Mouse (Mus musculus) cerebellum, adult 9-10 months (tissue): ENCODE data around the gene Dhdds.

Experiments used
- DNase-seq: peaks from one replicate; pipeline ENCODE4 v3.0.0; 2022

Gene Dhdds

DNA sequence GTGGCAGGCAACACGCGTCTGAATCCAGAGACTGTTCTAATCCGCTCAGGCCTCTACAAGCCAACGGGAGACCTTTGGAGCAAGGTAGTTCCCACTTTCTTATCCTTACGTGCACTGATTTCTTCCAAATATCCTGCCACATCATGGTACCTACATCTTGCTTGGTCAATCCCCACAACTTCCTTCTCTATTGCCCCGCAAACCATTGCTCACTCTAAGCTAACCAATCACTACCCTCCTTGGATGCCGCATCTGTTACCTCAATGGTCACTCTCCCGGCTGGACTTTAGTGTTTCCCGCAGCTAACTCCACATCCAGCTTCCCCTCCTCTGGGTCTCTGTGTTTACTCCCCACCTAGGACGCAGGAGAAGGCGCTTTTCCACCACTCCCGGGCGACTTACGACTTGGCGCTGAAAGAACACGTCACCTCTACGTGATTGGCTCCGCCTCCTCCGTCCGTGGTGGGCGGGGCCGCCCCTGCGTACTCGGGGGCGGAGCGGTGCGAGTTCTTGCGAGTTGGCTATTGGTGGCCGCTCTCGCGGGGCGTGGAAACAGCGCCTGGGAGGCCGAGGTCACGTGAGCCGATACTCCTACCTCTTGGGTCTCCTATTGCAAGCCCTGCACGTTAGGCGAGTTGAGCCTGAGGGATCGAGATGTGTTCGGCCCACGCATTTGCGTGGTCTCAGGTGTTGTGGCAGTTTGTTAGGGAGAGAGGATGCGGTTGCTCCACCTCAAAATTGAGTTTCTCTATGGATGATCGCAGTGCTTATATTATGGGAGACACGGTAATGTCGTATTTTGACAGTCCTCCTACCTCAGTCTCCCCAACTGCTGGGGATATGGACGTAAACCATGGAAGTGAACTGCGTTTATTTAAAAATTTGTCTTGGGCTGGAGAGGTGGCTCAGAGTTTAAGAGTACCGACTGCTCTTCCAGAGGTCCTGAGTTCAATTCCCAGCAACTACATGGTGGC is at the start of gene Dhdds:
Gene Dhdds, minus strand, starts transcription at position 453 of the 973 bp plus-strand sequence.
- DNase-seq: peak; percentile 97

DNA sequence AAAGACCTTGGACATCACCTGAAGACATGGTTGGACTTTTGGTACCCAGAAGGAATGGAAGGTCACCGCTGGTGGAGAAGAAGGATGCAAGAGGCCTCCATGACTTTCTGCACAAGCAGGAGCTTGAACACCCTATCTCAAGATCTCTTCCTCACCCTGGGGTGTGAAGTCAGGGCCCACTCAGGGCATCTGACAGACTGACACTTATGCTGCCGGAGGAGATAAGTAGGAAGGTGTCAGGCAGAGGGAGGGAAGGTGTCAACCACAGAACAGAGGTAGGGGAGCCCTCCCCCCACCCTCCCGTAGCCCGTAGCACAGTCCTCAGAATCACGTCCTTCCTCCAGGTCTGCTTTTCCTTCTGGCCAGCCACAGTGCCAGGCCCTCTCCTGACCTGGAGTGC is 46.9 kb upstream of the Dhdds start:
- DNase-seq: no peak

DNA sequence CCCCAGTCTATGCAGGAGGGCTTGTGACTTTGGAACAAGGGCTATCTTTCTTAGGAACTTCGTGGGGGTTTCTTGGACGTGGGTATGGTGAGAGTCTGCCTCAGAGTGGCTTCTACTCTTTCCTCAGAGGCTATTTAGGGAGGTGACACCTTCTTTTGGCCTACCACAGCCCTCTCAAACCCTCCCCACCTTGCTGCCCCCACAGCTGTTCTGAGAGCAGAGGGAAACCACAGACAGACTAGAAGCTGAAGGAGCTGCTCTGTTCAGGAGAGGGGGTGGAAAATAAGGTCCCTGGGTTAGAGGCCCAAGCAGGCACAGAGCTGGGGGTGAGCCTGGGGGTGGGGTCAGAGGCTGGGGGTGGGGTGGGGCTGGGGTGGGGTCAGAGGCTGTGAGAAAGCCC is 42.3 kb upstream of the Dhdds start:
- no peak for DNase-seq

DNA sequence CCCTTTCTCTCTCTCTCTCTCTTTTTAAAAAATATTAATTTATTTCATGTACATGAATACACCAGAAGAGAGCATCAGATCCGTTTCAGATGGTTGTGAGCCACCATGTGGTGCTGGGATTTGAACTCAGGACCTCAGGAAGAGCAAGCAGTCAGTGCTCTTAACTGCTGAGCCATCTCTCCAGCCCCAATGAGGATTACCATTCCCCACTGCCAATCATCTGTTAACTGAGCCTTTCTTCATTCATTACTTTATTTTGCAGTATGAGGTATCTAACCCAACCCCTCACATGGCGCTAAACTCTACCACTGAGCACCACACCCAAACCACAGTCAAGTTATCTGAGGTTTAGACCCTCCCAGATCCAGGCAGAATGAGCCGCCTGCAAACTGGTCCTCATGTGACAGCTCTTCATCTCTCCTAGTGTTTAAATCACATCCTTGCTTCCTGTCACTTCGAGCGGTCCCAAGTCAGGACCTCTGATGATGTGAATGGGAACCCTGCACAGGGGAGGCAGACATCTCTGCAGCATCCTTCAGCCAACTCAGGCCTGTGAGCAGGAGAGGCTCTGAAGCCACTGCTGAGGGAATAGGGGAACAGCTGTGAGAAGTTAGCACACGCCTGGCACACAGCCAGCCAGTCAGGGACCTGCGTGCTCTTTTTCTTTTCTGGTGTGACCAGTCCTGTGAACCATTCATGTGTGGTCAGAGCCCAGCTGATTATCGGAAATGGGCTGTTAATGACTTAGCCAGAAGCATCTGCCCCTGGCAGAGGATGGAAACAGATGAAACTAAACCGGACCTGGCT is 40.8 kb upstream of the Dhdds start:
- DNase-seq: no peak

DNA sequence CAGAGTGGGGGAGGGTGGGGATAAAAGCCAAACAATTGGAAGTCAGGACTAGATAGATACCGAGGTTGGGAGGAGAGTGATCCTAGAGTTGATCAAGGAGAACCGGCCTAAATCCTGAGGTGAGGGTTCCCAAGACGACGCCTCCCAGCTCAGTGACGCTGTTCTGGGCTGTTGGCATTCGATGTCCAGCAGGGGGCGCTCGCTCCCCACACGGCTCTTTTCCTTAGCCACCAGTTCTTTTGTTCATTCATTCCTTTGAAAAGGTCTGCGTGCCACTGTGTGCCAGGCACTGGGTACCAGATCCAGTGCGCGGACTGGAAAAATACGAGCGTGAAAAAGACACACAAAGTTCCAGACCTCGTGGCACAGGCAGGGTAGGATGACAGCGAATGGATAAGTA is 35.2 kb upstream of the Dhdds start:
- DNase-seq: peak; percentile 78

DNA sequence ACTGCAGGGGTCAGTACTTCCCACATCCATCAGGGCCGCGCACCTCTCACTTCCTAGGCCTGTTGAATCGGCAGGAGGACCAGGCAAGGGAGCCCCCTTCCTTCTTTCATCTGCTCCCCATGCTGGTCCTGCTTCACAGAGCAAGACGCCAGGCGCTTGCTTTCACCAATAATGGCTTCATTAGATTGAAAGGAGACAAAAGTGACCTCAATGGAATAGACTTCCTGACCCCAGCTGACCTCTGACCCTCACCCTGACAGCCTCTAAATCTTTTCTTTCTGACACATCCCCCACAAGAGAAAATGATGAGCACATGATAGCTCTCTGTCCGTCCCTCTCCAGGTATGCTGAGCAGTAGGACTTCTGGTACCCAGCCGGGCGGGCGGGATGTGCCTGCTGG is 25.1 kb upstream of the Dhdds start:
- no peak for DNase-seq

DNA sequence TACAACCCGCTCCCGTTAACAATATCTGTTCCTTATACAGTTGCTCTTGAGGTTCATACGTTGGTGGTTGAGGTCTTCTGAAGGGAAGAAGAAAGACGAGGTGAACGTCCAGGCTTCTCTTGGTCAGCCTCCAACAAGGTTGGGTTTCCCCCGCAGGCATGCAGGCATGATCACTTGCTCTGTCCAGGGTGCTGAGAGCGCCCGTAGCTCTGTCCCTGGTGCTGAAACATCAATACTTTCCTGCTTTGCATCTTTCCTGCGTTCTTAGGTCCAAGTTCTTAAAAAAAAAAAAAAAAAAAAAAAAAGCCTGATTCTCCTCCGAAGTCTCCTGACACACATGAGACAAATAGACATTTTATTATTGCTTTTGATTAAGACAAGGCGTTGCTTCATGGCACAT is 19.9 kb upstream of the Dhdds start:
- no peak for DNase-seq

DNA sequence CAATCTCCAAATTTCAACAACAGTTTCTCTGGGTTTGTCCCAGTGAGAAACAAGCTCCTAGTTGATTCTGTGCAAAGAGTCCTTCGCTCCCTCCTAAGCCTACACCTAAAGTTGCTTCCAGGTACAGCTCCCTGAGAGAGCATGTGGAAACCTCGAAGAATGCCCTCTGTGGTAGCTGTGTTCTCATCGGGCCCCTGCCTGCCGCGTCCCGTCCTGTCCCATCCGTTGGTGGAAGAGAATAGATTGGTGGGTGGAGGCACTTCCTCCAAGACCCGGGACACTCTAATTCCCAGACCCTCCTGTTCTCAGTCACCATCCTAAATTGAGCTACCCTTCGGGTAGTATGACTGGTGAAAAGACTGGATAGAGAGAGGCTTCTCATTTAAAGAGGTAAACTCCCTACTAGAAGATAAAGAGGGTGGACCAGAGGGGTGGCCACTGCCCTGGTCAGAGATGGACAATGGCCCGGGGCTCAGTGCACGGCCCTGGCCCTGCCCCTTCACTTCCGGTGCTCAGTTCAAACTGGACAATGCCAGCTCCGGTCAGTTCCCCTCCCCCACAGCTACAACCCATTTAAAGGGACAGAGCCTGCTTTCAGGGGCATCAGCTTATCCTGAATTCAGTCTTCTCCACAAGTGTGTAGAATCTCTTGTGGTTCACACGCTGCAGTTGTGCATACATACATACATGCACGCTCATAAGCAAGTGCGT is 19.1 kb upstream of the Dhdds start:
- DNase-seq: peak; percentile 84

DNA sequence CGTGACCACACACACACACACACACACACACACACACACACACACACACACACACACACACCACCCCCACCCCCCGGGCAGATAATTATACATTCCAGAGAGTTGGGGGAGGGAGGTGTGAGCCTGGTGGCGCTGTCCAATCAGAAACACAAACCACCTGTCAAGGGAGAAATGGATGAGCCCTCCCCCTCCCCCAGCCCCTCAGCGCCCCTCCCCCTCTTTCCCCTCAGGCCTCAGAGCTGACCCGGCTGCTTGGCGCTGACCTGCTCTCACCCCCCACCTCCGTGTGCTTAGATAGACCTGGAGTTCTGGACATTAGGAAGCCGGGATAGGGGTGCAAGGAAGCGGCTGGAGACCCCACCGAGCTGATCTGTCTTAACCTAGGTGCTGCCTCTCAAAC is 18.5 kb upstream of the Dhdds start:
- no peak for DNase-seq

DNA sequence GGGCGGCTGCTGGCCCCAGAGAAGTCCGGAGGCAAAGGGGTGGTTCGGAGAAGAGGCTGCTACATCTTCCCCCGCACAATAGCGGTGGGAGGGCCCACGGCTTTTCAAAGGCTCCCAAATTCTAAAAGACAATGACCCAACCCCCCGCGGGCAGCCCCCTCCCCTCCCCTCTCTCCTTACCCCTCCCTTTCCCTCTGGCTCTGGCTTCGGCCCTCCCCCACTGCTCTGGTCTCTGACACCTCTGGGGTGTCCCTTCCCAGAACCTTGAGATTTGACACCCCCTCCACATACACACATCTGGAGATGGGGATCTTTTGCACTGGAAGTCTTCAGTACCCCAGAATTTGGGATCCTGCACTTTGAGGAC is 18.0 kb upstream of the Dhdds start, which contains the start of gene Lin28a:
Gene Lin28a, minus strand, starts transcription at position 63 of the 367 bp plus-strand sequence.
- no peak for DNase-seq

DNA sequence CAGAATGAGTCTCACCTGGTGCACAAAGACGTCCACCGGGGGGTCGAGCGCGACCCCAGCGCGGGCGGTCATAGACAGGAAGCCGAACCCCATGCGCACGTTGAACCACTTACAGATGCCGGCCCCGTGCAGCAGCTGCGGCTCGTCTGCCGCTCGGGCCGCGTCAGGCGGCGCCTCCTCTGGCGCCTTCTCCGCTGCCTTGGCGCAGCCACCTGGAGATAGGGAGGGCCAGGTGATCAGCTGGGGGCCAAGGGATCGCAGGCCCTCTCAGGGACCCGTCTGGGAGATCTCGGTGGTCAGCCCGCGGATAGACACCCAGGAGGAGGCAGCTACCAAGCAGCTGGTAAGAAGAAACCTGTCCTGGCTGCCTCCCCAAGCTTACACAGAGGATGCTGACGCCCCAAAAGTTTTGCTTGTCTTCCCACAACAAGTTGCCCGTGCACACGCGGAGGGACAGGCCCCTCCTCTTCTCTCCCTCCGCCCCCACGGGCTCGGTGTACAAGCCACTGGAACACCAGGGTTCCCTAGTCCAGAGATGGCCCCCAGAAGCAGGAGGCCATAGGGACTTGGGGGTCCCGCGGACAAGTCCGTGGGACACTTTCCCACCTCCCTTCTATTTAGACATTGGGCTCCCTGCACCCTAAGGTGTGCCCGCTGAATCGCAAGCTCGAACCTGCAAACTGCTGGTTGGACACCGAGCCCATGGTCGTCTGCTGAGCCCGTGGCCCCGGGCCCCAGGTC is 17.5 kb upstream of the Dhdds start:
- DNase-seq: no peak

DNA sequence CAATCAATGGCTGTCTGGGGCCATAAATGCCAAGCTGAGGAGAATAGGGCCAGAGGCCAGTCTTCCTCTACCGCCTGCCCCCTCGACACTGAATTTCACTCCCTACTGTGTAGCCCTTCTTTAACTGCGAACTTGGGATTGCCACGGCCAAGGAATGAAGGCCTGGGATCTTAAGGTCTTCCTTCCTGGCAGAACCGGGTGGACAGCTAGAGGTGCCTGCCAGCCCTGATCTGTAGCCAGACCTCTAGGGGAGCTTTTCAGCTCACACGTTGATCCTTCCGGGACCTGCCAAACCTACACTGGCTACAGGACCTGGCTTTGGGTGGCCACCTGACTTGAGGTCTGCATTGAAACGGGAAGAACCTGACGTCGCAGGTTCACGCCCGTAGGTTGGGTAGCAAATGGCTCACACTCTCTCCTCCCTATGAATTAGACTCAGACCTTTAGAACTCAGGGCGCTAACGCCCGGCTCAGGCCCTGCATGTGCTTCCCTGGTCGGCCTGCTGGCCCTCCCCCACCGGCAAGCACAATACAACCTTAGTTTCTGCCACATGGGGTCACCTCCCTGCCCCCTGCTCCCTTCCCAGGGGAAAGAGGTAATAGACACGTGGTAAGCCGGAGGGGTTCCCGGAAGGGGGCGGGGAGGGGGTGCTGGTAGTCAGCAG is 16.6 kb upstream of the Dhdds start:
- DNase-seq: no peak

DNA sequence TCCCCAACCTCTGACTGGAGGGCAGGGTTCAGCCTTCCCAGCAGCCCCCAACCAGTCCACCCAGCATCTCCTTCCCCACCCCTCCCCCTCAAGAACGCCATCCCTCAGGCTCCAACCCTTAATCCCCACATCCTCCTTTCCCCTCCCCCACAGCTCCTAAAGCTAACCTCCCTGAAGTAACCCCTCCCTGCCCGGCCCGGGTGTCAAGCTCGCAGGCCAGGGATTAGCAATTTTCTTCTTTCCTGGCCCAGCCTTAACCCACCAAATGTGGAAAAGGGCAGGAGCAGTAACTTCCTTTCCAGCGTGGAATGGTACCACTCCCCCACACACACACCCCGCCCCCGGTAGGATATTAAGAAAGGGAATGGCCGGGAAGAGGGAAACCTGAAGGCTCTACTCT is 16.0 kb upstream of the Dhdds start:
- DNase-seq: no peak

DNA sequence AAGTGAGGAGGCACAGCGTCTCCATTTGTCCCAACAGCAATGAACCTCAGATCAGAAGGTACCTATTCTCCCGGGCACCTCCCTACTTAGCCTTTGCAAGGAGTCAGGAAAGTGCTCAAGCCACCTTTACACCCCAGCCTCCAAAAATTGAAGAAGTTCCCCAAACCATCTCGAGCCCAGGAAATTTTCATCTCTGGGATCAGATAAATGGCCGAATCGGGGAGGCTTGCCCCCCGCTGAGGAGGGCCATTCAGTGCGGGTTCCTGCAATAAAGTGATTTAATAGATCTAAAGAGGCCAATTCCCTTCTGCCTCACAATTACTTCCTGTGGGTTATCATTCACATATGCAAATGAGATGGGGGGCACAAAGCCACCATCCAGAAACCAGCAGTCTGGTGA is 15.5 kb upstream of the Dhdds start:
- DNase-seq: no peak

DNA sequence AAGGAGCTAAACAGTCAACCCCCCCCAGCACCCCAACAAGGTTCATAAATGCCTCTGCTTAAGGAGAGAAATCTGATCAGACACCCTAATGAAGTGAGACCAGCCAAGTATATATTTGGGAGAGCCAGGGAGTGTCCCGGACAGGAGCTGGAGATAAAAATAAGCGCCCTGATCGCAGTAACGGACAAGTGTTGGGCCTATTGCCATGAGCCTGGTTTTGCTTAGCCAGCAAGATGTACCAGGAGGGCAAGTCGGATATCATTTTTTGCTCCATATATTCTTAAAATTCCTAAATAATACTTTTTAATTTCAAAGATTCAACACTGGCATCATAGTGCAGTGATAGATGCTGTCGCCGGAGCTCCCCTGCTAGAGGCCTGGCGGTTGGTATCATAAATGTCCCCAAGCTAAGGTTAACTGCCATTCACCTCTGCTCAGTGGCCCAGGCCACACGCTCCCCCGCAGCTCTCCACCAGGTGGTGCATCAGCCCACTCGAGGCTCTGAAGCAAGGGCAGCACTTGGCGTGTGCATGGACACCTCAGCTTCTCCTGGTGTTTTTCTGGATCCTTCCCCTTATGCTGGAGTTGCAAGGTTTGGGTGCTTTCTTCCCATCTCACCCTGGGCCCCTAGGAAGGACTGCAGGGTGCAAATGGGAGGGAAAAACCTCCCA is 12.3 kb upstream of the Dhdds start:
- DNase-seq: no peak

DNA sequence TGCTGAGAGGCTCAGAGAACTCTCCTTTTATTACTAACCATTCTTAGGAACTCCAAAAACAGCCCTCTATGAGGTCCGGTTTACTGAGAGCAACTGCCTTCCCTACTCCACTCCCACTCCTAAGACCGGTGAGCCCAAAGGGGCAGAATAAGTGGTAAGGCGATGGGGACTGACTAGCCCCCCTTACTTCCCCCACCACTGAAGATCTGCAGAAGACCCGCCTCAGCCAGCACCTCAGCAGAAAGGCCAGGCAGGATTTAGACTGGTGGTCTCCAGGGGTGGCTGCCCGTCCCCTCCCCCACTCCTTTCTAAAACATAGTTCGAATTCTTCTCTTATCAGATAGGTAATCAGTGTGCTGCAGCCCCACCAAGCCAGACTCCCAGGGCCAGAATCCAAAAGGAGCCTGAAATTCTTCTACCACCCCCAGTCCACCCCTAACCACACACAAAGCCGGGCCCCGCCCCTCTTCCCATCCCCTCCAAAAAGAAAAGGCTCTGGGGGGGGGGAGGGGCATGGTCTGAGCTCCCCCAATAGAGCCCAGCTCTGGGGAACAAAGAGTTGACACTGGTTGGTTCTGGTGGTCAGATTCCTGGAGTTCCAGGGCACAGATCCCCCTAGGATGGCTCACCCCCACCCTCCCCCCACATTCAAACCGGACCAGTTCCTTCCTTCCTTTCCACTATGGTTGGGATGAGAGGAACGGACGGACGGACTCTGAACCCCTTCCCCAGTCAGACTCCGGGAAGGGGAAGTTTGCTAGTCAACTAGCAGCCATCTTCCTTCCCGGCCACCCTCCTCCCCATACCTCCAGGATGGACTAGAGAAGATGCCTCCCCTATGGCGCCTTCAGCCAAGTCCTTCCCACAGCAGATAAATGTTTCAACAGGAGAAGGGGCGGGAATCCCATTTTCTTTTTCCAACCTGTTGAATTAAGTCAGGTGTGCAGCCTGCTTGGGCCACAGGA is 11.0 kb upstream of the Dhdds start:
- no peak for DNase-seq

DNA sequence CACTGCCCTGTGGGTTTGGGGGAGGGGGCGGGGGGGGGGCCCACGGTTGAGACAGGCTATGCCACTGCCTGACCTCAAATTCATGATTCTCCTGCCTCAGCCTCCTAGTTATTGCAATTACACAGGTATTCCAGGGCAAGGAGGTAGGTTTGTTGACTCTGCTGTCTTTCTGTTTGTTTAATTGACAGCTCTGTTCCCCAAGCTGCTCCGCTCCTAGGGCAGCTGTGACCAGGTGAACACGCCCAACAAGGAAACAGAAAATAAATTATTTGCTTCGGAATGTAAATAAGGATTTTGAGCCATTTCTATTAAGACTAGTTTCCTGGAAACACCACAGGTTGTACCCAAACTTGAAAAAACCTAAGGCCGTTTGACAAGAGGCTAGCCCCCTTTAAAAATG is 9.0 kb upstream of the Dhdds start:
- DNase-seq: no peak

DNA sequence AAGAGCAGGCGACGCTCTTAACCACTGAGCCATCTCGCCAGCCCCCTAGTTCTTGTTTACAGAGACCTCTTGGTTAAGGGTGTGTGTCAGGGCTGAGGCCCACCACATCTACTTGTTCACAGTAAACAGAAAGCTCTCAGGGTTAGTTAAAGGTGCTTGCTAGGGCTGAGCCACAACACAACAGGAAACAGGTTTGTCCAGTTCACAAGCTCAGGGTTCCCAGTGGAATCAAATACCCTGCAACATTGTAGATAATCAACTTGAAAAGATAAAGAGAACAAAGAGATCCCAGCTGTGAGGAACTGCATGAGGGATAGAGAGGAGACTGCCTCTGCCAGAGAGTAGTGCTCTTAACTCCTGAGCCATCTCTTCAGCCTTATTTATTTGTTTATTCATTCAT is 6.1 kb upstream of the Dhdds start:
- no peak for DNase-seq

DNA sequence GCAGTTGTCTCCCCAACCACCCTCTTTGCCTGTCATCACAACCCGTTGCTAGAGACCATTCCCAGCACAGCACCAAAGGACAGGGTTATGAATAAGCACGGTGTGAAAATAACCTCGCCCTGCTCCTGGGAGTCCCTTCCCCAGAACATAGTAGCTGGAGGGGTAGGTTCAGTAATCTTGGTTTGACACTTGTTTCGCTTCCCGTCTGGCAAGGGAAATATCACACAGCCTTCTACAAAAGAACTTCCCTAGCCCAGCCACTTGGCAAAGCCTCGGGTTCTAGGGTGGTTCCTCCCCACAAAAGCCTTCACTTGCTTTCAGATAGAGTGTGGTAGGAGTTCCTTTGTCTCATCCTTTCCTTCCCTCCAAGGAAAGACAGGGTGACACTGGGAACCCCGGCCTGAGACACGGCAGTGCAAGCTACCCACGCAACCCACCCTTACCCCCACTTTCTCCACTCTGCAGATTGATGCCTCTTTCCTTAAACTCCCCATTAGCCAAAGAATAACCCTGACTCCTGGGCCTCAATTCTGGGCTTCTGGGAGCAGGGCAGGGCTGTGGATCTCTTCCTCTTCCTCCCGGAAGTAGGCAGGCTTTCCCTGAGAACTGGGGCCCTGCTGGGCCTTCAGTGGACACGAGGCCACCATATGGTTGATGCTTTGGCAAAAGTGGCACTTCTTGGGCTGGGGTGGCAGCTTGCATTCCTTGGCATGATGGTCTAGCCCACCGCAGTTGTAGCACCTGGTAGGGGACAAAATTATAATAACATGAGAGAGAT is 5.1 kb upstream of the Dhdds start:
- DNase-seq: no peak
